Mouse (Mus musculus) neutrophil, adult 59 days (primary cell): ENCODE results near the gene Heph. TPM values are rescaled to one million over a fixed set of nuclear protein-coding genes. Genes with fewer than 3 reads are reported as not detected.

ENCODE experiments used
- total RNA-seq, 2 experiments: library from RNA; stranded (reverse); gene quantifications; 1 replicate in 1 of 2; 2 replicates in 1 of 2; pipeline ENCODE4 v1.2.4; 2023

Gene Heph
- under 1 TPM in 1 of 2 experiments, not detected in 1; 0.13 TPM for total RNA-seq

DNA sequence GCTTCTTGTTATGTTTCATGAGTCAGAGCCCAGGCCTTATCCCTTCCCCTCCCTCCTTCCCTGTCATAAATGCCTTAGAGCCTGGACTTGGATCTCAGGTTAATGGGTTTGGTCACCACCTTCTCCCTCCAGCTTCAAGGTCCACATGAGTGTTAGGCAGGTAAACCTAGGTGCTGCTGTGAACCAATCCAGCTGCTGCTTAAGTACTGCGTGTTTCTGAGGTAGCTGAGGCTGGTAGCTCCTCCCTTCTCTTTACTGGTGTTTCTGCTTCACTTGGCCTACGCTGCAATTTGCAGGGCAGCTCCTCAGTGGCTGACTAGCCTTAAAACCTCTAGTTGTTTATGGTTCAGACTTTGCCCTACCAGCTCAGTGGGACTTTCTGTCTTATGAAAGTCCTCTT is at the start of gene Heph:
Gene Heph, plus strand, starts transcription at position 211 of the 400 bp plus-strand sequence.

DNA sequence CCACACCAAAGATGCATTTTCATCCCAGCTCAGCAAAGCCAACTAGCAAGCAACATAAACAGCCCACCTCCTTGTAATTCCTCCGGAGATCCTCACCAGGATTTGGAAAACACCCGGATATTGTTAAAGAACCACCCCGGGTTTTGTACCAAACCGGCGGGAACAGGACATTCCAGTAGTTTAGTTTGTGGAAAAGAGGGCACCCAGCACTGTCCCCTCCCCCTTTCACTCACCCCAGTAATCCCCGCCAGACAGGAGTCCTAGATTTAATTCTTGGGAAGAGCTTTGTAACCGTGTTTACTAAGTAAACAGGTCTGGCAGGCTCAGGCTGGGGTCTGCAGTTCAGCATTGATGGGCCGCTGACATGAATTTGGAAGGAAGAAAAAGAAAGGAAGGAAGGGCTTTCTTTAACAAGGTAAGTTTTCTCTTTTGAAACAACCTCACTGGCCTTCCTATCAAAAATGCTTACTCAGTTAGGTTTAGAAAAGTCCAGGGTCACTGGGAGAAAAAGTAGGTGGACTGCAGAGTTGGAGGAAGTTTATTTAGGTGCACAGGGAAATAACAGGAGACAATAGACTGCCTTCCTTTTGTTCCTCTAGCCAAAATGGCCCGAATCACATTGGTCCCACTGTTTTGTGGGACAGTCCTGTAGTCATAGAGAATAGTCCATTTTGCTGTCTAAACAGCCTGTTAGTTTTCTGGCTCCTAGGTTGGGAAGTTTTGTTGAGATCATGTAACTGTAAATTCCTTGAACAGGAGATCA is 1.2 kb downstream of the Heph start, which contains the start of gene Hsf3:
Gene Hsf3, minus strand, starts transcription at position 94 of the 763 bp plus-strand sequence.

Other genes with a start within 250 kb of the Heph start
- gene Vsig4, start 161.9 kb upstream of the Heph start, total RNA-seq = not detected
- not detected for gene Hsf3, start 935 bp downstream of the Heph start, total RNA-seq